Mouse (Mus musculus): ENCODE measurements around the gene Zfx. TPM values are rescaled to one million over a fixed set of nuclear protein-coding genes. Genes with fewer than 3 reads are reported as not detected.

Zfx gene
- polyA plus RNA-seq, 2 experiments = 4.1 to 12.9 TPM

- TF ChIP-seq EP300 (IDR thresholded peaks at IDR 0.05; ENCODE audit: low read depth) (no peak), CTCF (IDR thresholded peaks at IDR 0.05; ENCODE audit: low read depth) (no peak)
Observed at GRCm38 (mm10) chrX:94100561-94100960, 22.9 kb downstream of the Zfx start.

GRCm38 (mm10) chrX:94091001-94091400 lies 32.5 kb downstream of the Zfx start:
- H3K4me2 ChIP-seq (ENCODE audit: low read depth) = no peak overlapping the region
- no peak overlapping the region for H3K4me3 ChIP-seq (ENCODE audit: insufficient read depth in 1 of 2, low read depth in 2 of 2, low read length in 2 of 2)
- TF ChIP-seq EP300 (IDR thresholded peaks at IDR 0.05; ENCODE audit: low read depth) = no peak
- no peak for TF ChIP-seq CTCF (IDR thresholded peaks at IDR 0.05; ENCODE audit: low read depth)
- no peaks in the 10 kb centered on the region for H3K9me3 ChIP-seq (ENCODE audit: control insufficient read depth, low read length)
- no peak for DNase-seq (ENCODE audit: low read depth in 3 of 3, low spot score in 3 of 3)
- ATAC-seq (ENCODE audit: insufficient read depth) = no peak
- H3K4me1 ChIP-seq (replicated peaks; ENCODE audit: control insufficient read depth in 2 of 2, insufficient read depth in 2 of 2, low read length in 1 of 2) = no peaks in the 10 kb centered on the region
- 63% methylated on average over 2 of the region's 2 CpGs for WGBS (ENCODE audit: insufficient replicate concordance)
- no peak overlapping the region for H3K9ac ChIP-seq (replicated peaks)
- H3K27me3 ChIP-seq (ENCODE audit: control insufficient read depth, insufficient read depth, low read length) = no peaks in the 10 kb centered on the region
- H3K36me3 ChIP-seq (replicated peaks; ENCODE audit: control insufficient read depth, insufficient read depth, low read depth) = no peaks in the 10 kb centered on the region
- H3K27ac ChIP-seq = no peak overlapping the region

More at GRCm38 (mm10) chrX:94100561-94100960, 22.9 kb downstream of the Zfx start:
- Histone ChIP-seq H3K4me1 (replicated peaks; ENCODE audit: control insufficient read depth in 2 of 2, insufficient read depth in 2 of 2, low read length in 1 of 2) (no peaks in the 10 kb centered on the region), H3K27me3 (ENCODE audit: control insufficient read depth, insufficient read depth, low read length) (no peaks in the 10 kb centered on the region; the same call in 1 of the 2 replicates), H3K27ac (no peak overlapping the region), H3K9ac (replicated peaks) (no peak overlapping the region), H3K36me3 (replicated peaks; ENCODE audit: control insufficient read depth, insufficient read depth, low read depth) (peaks cover 15% of the 10 kb centered on the region), H3K4me2 (ENCODE audit: low read depth) (no peak overlapping the region), H3K4me3 (ENCODE audit: insufficient read depth in 1 of 2, low read depth in 2 of 2, low read length in 2 of 2) (no peak overlapping the region), H3K9me3 (ENCODE audit: control insufficient read depth, low read length) (no peaks in the 10 kb centered on the region)
- DNase-seq (ENCODE audit: low read depth in 3 of 3, low spot score in 3 of 3) = no peak
- WGBS (ENCODE audit: insufficient replicate concordance) = 78% methylated on average over 1 of the region's 1 CpGs
- ATAC-seq (ENCODE audit: insufficient read depth) = no peak

- Histone ChIP-seq H3K9me3 (ENCODE audit: control insufficient read depth, low read length) (no peaks in the 10 kb centered on the region), H3K9ac (replicated peaks) (no peak overlapping the region), H3K4me2 (ENCODE audit: low read depth) (peak overlapping the region; percentile 13; the same call in 1 of the 2 replicates), H3K36me3 (replicated peaks; ENCODE audit: control insufficient read depth, insufficient read depth, low read depth) (no peaks in the 10 kb centered on the region), H3K4me1 (replicated peaks; ENCODE audit: control insufficient read depth in 2 of 2, insufficient read depth in 2 of 2, low read length in 1 of 2) (no peaks in the 10 kb centered on the region), H3K27me3 (ENCODE audit: control insufficient read depth, insufficient read depth, low read length) (no peaks in the 10 kb centered on the region; the same call in 1 of the 2 replicates), H3K4me3 (ENCODE audit: insufficient read depth in 1 of 2, low read depth in 2 of 2, low read length in 2 of 2) (no peak overlapping the region), H3K27ac (no peak overlapping the region)
- no peak for ATAC-seq (ENCODE audit: insufficient read depth)
- WGBS (ENCODE audit: insufficient replicate concordance) = 29% methylated on average over 6 of the region's 6 CpGs
- TF ChIP-seq EP300 (IDR thresholded peaks at IDR 0.05; ENCODE audit: low read depth) (no peak), CTCF (IDR thresholded peaks at IDR 0.05; ENCODE audit: low read depth) (no peak)
- DNase-seq (ENCODE audit: low read depth in 3 of 3, low spot score in 3 of 3) = no peak
Observed at GRCm38 (mm10) chrX:94061246-94061645, 62.3 kb downstream of the Zfx start.

- ATAC-seq (ENCODE audit: insufficient read depth) = no peak
- WGBS (ENCODE audit: insufficient replicate concordance) = 47% methylated on average over 8 of the region's 8 CpGs
Observed at GRCm38 (mm10) chrX:94060751-94061150, 62.8 kb downstream of the Zfx start.

GRCm38 (mm10) chrX:94058748-94059147 lies 64.8 kb downstream of the Zfx start:
- WGBS (ENCODE audit: insufficient replicate concordance) = 42% methylated on average over 6 of the region's 6 CpGs
- TF ChIP-seq CTCF (IDR thresholded peaks at IDR 0.05; ENCODE audit: low read depth) = no peak
- no peak for TF ChIP-seq EP300 (IDR thresholded peaks at IDR 0.05; ENCODE audit: low read depth)
- H3K27ac ChIP-seq = no peak overlapping the region
- no peak overlapping the region for H3K4me2 ChIP-seq (ENCODE audit: low read depth)
- no peak overlapping the region for H3K9ac ChIP-seq (replicated peaks)
- no peak for DNase-seq (ENCODE audit: low read depth in 3 of 3, low spot score in 3 of 3)
- H3K36me3 ChIP-seq (replicated peaks; ENCODE audit: control insufficient read depth, insufficient read depth, low read depth) = no peaks in the 10 kb centered on the region
- no peaks in the 10 kb centered on the region for H3K9me3 ChIP-seq (ENCODE audit: control insufficient read depth, low read length)
- no peak for ATAC-seq (ENCODE audit: insufficient read depth)
- H3K27me3 ChIP-seq (ENCODE audit: control insufficient read depth, insufficient read depth, low read length) = no peaks in the 10 kb centered on the region; the same call in 1 of the 2 replicates
- H3K4me1 ChIP-seq (replicated peaks; ENCODE audit: control insufficient read depth in 2 of 2, insufficient read depth in 2 of 2, low read length in 1 of 2) = no peaks in the 10 kb centered on the region
- H3K4me3 ChIP-seq (ENCODE audit: insufficient read depth in 1 of 2, low read depth in 2 of 2, low read length in 2 of 2) = no peak overlapping the region

More at GRCm38 (mm10) chrX:94060751-94061150, 62.8 kb downstream of the Zfx start:
- no peaks in the 10 kb centered on the region for H3K36me3 ChIP-seq (replicated peaks; ENCODE audit: control insufficient read depth, insufficient read depth, low read depth)
- no peak for DNase-seq (ENCODE audit: low read depth in 3 of 3, low spot score in 3 of 3)
- peak overlapping the region; percentile 13; the same call in 1 of the 2 replicates for H3K4me2 ChIP-seq (ENCODE audit: low read depth)
- H3K4me3 ChIP-seq (ENCODE audit: insufficient read depth in 1 of 2, low read depth in 2 of 2, low read length in 2 of 2) = no peak overlapping the region
- no peak overlapping the region for H3K27ac ChIP-seq
- no peaks in the 10 kb centered on the region; the same call in 1 of the 2 replicates for H3K27me3 ChIP-seq (ENCODE audit: control insufficient read depth, insufficient read depth, low read length)
- no peaks in the 10 kb centered on the region for H3K4me1 ChIP-seq (replicated peaks; ENCODE audit: control insufficient read depth in 2 of 2, insufficient read depth in 2 of 2, low read length in 1 of 2)
- no peak overlapping the region for H3K9ac ChIP-seq (replicated peaks)
- TF ChIP-seq EP300 (IDR thresholded peaks at IDR 0.05; ENCODE audit: low read depth) = no peak
- no peak for TF ChIP-seq CTCF (IDR thresholded peaks at IDR 0.05; ENCODE audit: low read depth)
- H3K9me3 ChIP-seq (ENCODE audit: control insufficient read depth, low read length) = no peaks in the 10 kb centered on the region
